27 mouse cellular contexts compared by ENCODE assay signal in genomic region chr2:72648294-72648693, GRCm38 (mm10).
DNase-seq lines count a peak whose midpoint lies in the region; ATAC-seq and TF ChIP-seq lines count a peak whose summit lies in the region.
"Had no signal": no experiment of that assay in that cellular context is flagged by ENCODE, and none has a peak within 500 bp of the region (broad histone marks: within the 10 kb centered on the region; RNA-seq: fewer than 3 reads in every experiment).

No protein-coding gene starts in this region.

- H3K9ac ChIP-seq in midbrain, embryonic 11.5 days (ENCODE audit: low read length) = no peak overlapping the region
- H3K9ac ChIP-seq in midbrain, embryonic 15.5 days = no peak overlapping the region
- H3K9ac ChIP-seq: embryonic facial prominence, embryonic 12.5 days; embryonic facial prominence, embryonic 15.5 days; forebrain, postnatal 0 days; heart, embryonic 12.5 days; heart, embryonic 15.5 days; hindbrain, embryonic 12.5 days; hindbrain, embryonic 15.5 days had no signal

- no peak for TF ChIP-seq CTCF in gastrocnemius, adult 2 months (IDR thresholded peaks at IDR 0.05)

- no peaks in the 10 kb centered on the region for H3K36me3 ChIP-seq in midbrain, embryonic 11.5 days (ENCODE audit: control insufficient read depth, insufficient read depth, low read length)
- H3K36me3 ChIP-seq in midbrain, embryonic 15.5 days (replicated peaks) = no peaks in the 10 kb centered on the region
- H3K36me3 ChIP-seq: embryonic facial prominence, embryonic 12.5 days; embryonic facial prominence, embryonic 15.5 days; G1E; heart, embryonic 12.5 days; heart, embryonic 15.5 days; hindbrain, embryonic 12.5 days; hindbrain, embryonic 15.5 days had no signal

- no peaks in the 10 kb centered on the region for H3K9me3 ChIP-seq in midbrain, embryonic 11.5 days (ENCODE audit: control insufficient read depth, low read length)
- H3K9me3 ChIP-seq in midbrain, embryonic 15.5 days = no peaks in the 10 kb centered on the region
- H3K9me3 ChIP-seq: embryonic facial prominence, embryonic 12.5 days; embryonic facial prominence, embryonic 15.5 days; G1E; heart, embryonic 12.5 days; heart, embryonic 15.5 days; hindbrain, embryonic 12.5 days; hindbrain, embryonic 15.5 days had no signal

- no peak overlapping the region for H3K4me2 ChIP-seq in midbrain, embryonic 11.5 days
- no peak overlapping the region for H3K4me2 ChIP-seq in midbrain, embryonic 15.5 days
- H3K4me2 ChIP-seq: embryonic facial prominence, embryonic 12.5 days; embryonic facial prominence, embryonic 15.5 days; heart, embryonic 12.5 days; heart, embryonic 15.5 days; hindbrain, embryonic 12.5 days; hindbrain, embryonic 15.5 days had no signal

- no peak overlapping the region for H3K4me3 ChIP-seq in gastrocnemius, adult 2 months
- H3K4me3 ChIP-seq in midbrain, embryonic 11.5 days (ENCODE audit: low read depth, low read length) = no peak overlapping the region
- H3K4me3 ChIP-seq in midbrain, embryonic 15.5 days = no peak overlapping the region
- H3K4me3 ChIP-seq: embryonic facial prominence, embryonic 12.5 days; embryonic facial prominence, embryonic 15.5 days; heart, embryonic 12.5 days; heart, embryonic 15.5 days; hindbrain, embryonic 12.5 days; hindbrain, embryonic 15.5 days had no signal

- H3K27ac ChIP-seq in gastrocnemius, adult 2 months = peak overlapping the region; percentile 31; the same call in 1 of the 2 replicates
- H3K27ac ChIP-seq in midbrain, embryonic 11.5 days (ENCODE audit: low read depth, low read length) = no peak overlapping the region
- H3K27ac ChIP-seq in midbrain, embryonic 15.5 days = no peak overlapping the region
- H3K27ac ChIP-seq: embryonic facial prominence, embryonic 12.5 days; embryonic facial prominence, embryonic 15.5 days; heart, embryonic 15.5 days; hindbrain, embryonic 12.5 days; hindbrain, embryonic 15.5 days had no signal

- H3K27me3 ChIP-seq in midbrain, embryonic 11.5 days (ENCODE audit: control insufficient read depth, insufficient read depth, low read length) = no peaks in the 10 kb centered on the region
- H3K27me3 ChIP-seq in midbrain, embryonic 15.5 days (replicated peaks) = no peaks in the 10 kb centered on the region; the same call in 1 of the 2 replicates
- H3K27me3 ChIP-seq: CH12.LX; embryonic facial prominence, embryonic 12.5 days; embryonic facial prominence, embryonic 15.5 days; heart, embryonic 12.5 days; heart, embryonic 15.5 days; hindbrain, embryonic 12.5 days; hindbrain, embryonic 15.5 days had no signal

- peak; percentile 35 for DNase-seq in gastrocnemius, adult 2 months
- DNase-seq in gastrocnemius, adult 8-10 months (ENCODE audit: low spot score in 2 of 2) = no peak
- DNase-seq in midbrain, embryonic 11.5 days (ENCODE audit: low spot score, missing footprints) = peak; percentile 72
- DNase-seq in retina, postnatal 1 day = peak; percentile 60
- DNase-seq in testis, postnatal 14 days (ENCODE audit: low spot score) = no peak
- no peak for DNase-seq in lung, postnatal 36 days
- DNase-seq: adrenal gland, adult 2 months; adrenal gland, postnatal 14 days; B cell, adult 2 months; cerebellum, adult 11 months; cerebellum, adult 2 months; cerebellum, adult 9-11 months; cerebellum, postnatal 25 days; forebrain, postnatal 0 days; gastrocnemius, postnatal 25 days; heart, postnatal 10 days; heart, postnatal 4 days had no signal

- intact Hi-C loops in gastrocnemius, adult 2 months (cut with DNase I) = no loop called here

- H3K4me1 ChIP-seq in midbrain, embryonic 11.5 days (ENCODE audit: control insufficient read depth, insufficient read depth, low read length) = no peaks in the 10 kb centered on the region
- no peaks in the 10 kb centered on the region for H3K4me1 ChIP-seq in midbrain, embryonic 15.5 days
- H3K4me1 ChIP-seq: hindbrain, embryonic 15.5 days had no signal

- 64% methylated on average over 5 of the region's 5 CpGs for WGBS in midbrain, embryonic 11.5 days
- 53% methylated on average over 5 of the region's 5 CpGs for WGBS in midbrain, embryonic 15.5 days

- no peak for ATAC-seq in midbrain, embryonic 11.5 days (ENCODE audit: low FRiP score)
- ATAC-seq in midbrain, embryonic 15.5 days (replicated peaks) = no peak
- ATAC-seq: forebrain, embryonic 14.5 days; forebrain, postnatal 0 days had no signal

Comparison
In these comparisons a context has a peak if more than half of its experiments do, and no peak if none do; other contexts are left out.
1. DNase-seq: peak in gastrocnemius, adult 2 months (single experiment), midbrain, embryonic 11.5 days (single experiment) and retina, postnatal 1 day (single experiment); none in gastrocnemius, adult 8-10 months (0 of 2), testis, postnatal 14 days (single experiment) and lung, postnatal 36 days (single experiment).